Mouse (Mus musculus) neural tube, embryonic 14.5 days (tissue): ENCODE measurements around the gene Tspan8. TPM values are rescaled to one million over a fixed set of nuclear protein-coding genes. Genes with fewer than 3 reads are reported as not detected.
A peak's percentile ranks its signal among the peaks of the same experiment; 100 is the strongest.

ENCODE experiments used
- ATAC-seq: fragments of 200-750 bp; cut with Nextera tagmentation; 2 replicates; pipeline ENCODE4 v1.8.0; 2017; ENCODE audit warnings: low read depth, mild to moderate bottlenecking, moderate TSS enrichment, moderate library complexity
- H3K27ac ChIP-seq: fragments of 300-500 bp; sonication (generic); 2 replicates; pipeline ENCODE4 v1.5.1; 2014; ENCODE audit warnings: low read depth, mild to moderate bottlenecking, control low read depth, low read length, moderate library complexity, mixed read lengths
- H3K27me3 ChIP-seq: fragments of 300-500 bp; sonication (generic); 2 replicates; pipeline ENCODE4 v1.6.1; 2014; ENCODE audit warnings: low read length; ENCODE audit not compliant: control insufficient read depth, insufficient read depth
- H3K36me3 ChIP-seq: fragments of 300-500 bp; sonication (generic); 2 replicates; pipeline ENCODE4 v1.6.1; 2014; ENCODE audit warnings: low read length, mixed read lengths; ENCODE audit not compliant: control insufficient read depth, insufficient read depth
- H3K4me1 ChIP-seq: fragments of 300-500 bp; sonication (generic); 2 replicates; pipeline ENCODE4 v1.6.1; 2014; ENCODE audit warnings: low read length; ENCODE audit not compliant: control insufficient read depth, insufficient read depth
- H3K4me2 ChIP-seq: fragments of 300-500 bp; sonication (generic); 2 replicates; pipeline ENCODE4 v1.6.1; 2014; ENCODE audit warnings: mild to moderate bottlenecking, low read depth, low read length, control low read depth
- H3K4me3 ChIP-seq: fragments of 300-500 bp; sonication (generic); 2 replicates; pipeline ENCODE4 v1.5.1; 2014; ENCODE audit warnings: low read depth, low read length, control low read depth, mixed read lengths
- H3K9ac ChIP-seq: fragments of 300-500 bp; sonication (generic); replicated peaks from 2 replicates; pipeline ENCODE4 v1.6.1; 2014; ENCODE audit warnings: low read depth, mild to moderate bottlenecking, control low read depth, low read length, mixed read lengths
- H3K9me3 ChIP-seq: fragments of 300-500 bp; sonication (generic); 2 replicates; pipeline ENCODE4 v1.6.1; 2016; ENCODE audit warnings: low read length; ENCODE audit not compliant: control insufficient read depth
- WGBS: fragments of 180-500 bp; shearing (Covaris S2); extraction: QIAGEN DNeasy Blood & Tissue Kit; methylation state at CpG from one replicate; pipeline ENCODE4 v1.1.7; 2014; 5-methylcytosine and 5-hydroxymethylcytosine counted together
- polyA plus RNA-seq: library from polyadenylated mRNA; unstranded; fragments of >200 nt; fragmentation: Nextera tagmentation; extraction: Ambion mirVana; gene quantifications from 2 replicates; pipeline ENCODE4 v1.2.1, GENCODE M21; 2014

Gene Tspan8
- polyA plus RNA-seq = 0.29 and 1.2 TPM in 2 replicates

GRCm38 (mm10) chr10:115816511-115816910 lies at the start of gene Tspan8:
Tspan8 (plus strand) TSS chr10:115816832.
- H3K4me1 ChIP-seq = no peaks in the 10 kb centered on the region
- H3K4me2 ChIP-seq = no peak within 1 kb of the TSS
- H3K4me3 ChIP-seq = no peak within 1 kb of the TSS
- WGBS = 69% methylated on average over 6 of the region's 6 CpGs
- H3K9me3 ChIP-seq = no peaks in the 10 kb centered on the region
- no peak for ATAC-seq
- H3K27ac ChIP-seq = no peak within 1 kb of the TSS
- H3K27me3 ChIP-seq = no peaks in the 10 kb centered on the region
- H3K36me3 ChIP-seq = no peaks in the 10 kb centered on the region
- H3K9ac ChIP-seq = no peak within 1 kb of the TSS

- ATAC-seq = no peak
- Histone ChIP-seq H3K4me1 (no peaks in the 10 kb centered on the region), H3K9ac (no peak overlapping the region), H3K36me3 (no peaks in the 10 kb centered on the region), H3K27me3 (no peaks in the 10 kb centered on the region), H3K4me2 (no peak overlapping the region), H3K27ac (no peak overlapping the region), H3K4me3 (no peak overlapping the region), H3K9me3 (no peaks in the 10 kb centered on the region)
- WGBS = 95% methylated on average over 8 of the region's 8 CpGs
Measured at GRCm38 (mm10) chr10:115770032-115770431, 46.6 kb upstream of the Tspan8 start.

GRCm38 (mm10) chr10:115774451-115774850 lies 42.2 kb upstream of the Tspan8 start:
- Histone ChIP-seq H3K4me2 (no peak overlapping the region), H3K9me3 (no peaks in the 10 kb centered on the region), H3K4me1 (no peaks in the 10 kb centered on the region), H3K27me3 (no peaks in the 10 kb centered on the region), H3K27ac (no peak overlapping the region), H3K36me3 (no peaks in the 10 kb centered on the region), H3K4me3 (no peak overlapping the region), H3K9ac (no peak overlapping the region)
- ATAC-seq = no peak
- 57% methylated on average over 4 of the region's 4 CpGs for WGBS

DNA sequence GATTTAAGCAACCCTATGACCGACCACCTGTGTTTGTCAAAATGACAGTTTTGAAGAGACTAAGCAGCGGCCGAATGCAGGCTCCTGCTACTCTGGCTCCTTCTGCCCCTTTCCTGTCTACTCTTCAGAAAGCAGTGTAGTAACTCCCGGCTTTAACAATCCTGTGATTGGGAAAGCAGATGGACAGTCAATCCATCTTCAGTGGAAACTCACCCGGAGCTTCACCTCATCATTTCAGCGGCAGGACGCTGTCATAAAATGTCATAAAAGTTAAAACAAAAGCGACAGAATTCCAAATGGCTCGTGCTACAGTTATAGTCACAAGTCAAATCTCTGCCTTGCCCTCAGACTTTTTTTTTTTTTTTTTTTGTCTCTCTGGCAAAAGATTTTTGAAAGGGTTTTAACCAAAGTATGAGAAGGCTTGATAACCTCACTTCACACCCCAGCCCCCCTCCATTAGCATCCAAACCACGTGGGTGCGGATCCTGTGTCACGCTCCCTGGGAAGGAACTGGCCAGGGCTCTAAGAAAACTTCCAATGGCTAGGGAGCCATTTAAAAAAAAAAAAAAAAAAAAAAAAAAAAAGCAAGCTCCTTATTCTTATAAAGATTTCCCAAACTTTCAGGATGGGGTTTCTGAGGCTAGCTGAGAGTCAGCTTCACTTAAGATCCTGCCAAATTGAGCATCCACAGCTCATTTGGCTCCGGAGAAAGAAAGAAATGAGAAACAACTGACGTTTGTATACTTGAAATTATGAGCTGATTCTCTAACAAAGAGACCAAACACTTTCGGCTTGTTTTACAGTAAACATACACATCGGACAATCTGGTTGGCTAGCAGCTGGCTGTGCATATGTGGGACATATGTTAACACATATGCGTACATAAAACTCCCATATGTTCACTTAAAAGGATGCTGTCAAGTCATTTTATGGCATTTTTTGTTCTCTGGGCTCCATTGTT lies 40.4 kb upstream of the Tspan8 start:
- no peaks in the 10 kb centered on the region for H3K9me3 ChIP-seq
- no peaks in the 10 kb centered on the region for H3K4me1 ChIP-seq
- H3K27ac ChIP-seq = no peak overlapping the region
- H3K36me3 ChIP-seq = no peaks in the 10 kb centered on the region
- no peaks in the 10 kb centered on the region for H3K27me3 ChIP-seq
- ATAC-seq = no peak
- no peak overlapping the region for H3K4me2 ChIP-seq
- H3K4me3 ChIP-seq = no peak overlapping the region
- H3K9ac ChIP-seq = no peak overlapping the region
- 26% methylated on average over 17 of the region's 17 CpGs for WGBS

- 74% methylated on average over 5 of the region's 5 CpGs for WGBS
- Histone ChIP-seq H3K4me3 (no peak overlapping the region), H3K9me3 (no peaks in the 10 kb centered on the region), H3K27me3 (no peaks in the 10 kb centered on the region), H3K27ac (no peak overlapping the region), H3K4me2 (no peak overlapping the region), H3K36me3 (no peaks in the 10 kb centered on the region), H3K9ac (no peak overlapping the region), H3K4me1 (no peaks in the 10 kb centered on the region)
- no peak for ATAC-seq
Measured at GRCm38 (mm10) chr10:115777366-115777765, 39.3 kb upstream of the Tspan8 start.

DNA sequence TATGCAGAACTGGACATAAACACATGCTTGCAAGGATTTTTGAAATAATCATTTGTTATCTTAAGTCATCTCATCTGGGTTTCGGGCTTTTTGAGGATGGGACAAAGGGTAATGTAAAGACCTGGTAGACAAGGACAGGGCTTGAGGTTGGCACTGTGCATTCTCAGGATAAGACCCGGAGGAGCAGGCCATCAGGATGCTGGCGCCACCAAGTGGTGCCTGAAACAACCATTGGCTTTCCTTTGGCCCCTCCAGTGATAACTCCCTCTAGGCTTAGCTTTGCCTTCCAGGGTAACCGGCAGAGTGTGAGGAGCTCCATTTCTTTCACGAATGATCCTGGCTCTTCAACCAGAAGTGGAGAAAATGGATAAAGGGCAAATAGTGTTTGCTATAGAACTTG lies 38.0 kb upstream of the Tspan8 start:
- Histone ChIP-seq H3K27me3 (no peaks in the 10 kb centered on the region), H3K4me2 (no peak overlapping the region), H3K4me3 (no peak overlapping the region), H3K9ac (no peak overlapping the region), H3K27ac (no peak overlapping the region), H3K36me3 (no peaks in the 10 kb centered on the region), H3K4me1 (no peaks in the 10 kb centered on the region), H3K9me3 (no peaks in the 10 kb centered on the region)
- ATAC-seq = peak; percentile 65; the same call in 1 of the 2 replicates
- 50% methylated on average over 5 of the region's 5 CpGs for WGBS

DNA sequence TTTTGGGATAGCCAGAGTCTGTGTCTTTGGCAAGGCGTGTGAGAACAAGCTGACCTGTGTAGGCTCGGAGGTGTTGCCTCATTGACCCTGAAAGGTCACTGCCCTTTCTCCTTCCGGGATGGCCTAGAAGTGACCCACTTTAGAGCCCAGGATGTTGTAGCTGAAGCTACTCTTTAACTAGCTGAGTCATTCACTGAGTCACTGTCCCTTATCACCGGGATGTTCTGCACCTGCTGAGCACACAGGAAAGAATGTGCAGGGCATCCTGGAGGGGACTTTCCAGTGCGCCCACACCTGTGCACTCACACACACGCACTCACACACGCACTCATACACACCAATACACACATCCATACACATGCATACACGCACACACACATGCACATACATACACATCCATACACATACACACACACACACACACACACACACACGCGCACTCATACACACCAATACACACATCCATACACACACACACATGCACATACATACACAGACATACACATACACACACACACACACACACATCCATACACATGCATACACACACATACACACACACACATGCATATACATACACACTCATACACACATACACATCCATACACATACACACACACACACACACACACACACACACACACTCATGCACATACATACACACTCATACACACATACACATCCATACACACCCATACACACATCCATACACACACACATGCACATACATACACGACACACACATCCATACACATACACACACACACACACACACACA lies 36.2 kb upstream of the Tspan8 start:
- Histone ChIP-seq H3K36me3 (no peaks in the 10 kb centered on the region), H3K27ac (no peak overlapping the region), H3K27me3 (no peaks in the 10 kb centered on the region), H3K9ac (no peak overlapping the region), H3K4me1 (no peaks in the 10 kb centered on the region), H3K9me3 (no peaks in the 10 kb centered on the region), H3K4me3 (no peak overlapping the region), H3K4me2 (no peak overlapping the region)
- WGBS = 78% methylated on average over 11 of the region's 11 CpGs
- no peak for ATAC-seq

DNA sequence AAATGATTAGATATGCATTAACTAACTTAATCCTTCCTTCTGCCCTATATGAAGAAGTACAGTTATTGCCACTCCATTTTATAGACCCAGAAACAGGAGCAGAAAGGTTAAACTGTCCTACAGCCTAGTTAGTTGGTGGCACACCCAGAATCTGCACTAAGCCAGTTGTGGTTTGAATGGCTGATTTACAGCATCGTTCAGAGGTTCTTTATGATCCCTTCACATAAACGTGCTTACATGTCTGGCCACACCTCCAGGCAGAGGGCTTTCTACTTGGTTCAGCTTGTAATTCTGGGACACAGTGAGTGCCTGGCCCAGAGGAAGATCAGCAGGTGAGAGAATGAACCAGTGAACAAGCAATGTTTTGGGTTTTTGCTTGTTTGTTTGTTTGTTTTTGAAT lies 33.4 kb upstream of the Tspan8 start:
- no peak overlapping the region for H3K27ac ChIP-seq
- no peaks in the 10 kb centered on the region for H3K9me3 ChIP-seq
- no peak overlapping the region for H3K9ac ChIP-seq
- no peaks in the 10 kb centered on the region for H3K27me3 ChIP-seq
- no peak for ATAC-seq
- 18% methylated on average over 2 of the region's 2 CpGs for WGBS
- H3K4me2 ChIP-seq = no peak overlapping the region
- H3K4me3 ChIP-seq = no peak overlapping the region
- no peaks in the 10 kb centered on the region for H3K36me3 ChIP-seq
- no peaks in the 10 kb centered on the region for H3K4me1 ChIP-seq

GRCm38 (mm10) chr10:115790788-115791187 lies 25.8 kb upstream of the Tspan8 start:
- H3K27me3 ChIP-seq = no peaks in the 10 kb centered on the region
- H3K4me1 ChIP-seq = no peaks in the 10 kb centered on the region
- WGBS = 52% methylated on average over 2 of the region's 2 CpGs
- no peak for ATAC-seq
- no peak overlapping the region for H3K27ac ChIP-seq
- H3K4me2 ChIP-seq = no peak overlapping the region
- H3K9ac ChIP-seq = no peak overlapping the region
- H3K4me3 ChIP-seq = no peak overlapping the region
- no peaks in the 10 kb centered on the region for H3K36me3 ChIP-seq
- H3K9me3 ChIP-seq = no peaks in the 10 kb centered on the region
